Mouse (Mus musculus) CH12.LX (cell line): ENCODE measurements around the gene Perp. TPM values are rescaled to one million over a fixed set of nuclear protein-coding genes. Genes with fewer than 3 reads are reported as not detected.

Source experiments
- DNase-seq: peaks from one replicate; pipeline ENCODE4 v3.0.0-alpha.2; 2013; ENCODE audit errors: extremely low read depth
- H3K27ac ChIP-seq: 2 replicates; pipeline ENCODE4 v1.5.1; 2012; ENCODE audit warnings: low read depth, mild to moderate bottlenecking, control low read depth, moderate library complexity; ENCODE audit not compliant: insufficient read depth
- H3K27me3 ChIP-seq: replicated peaks from 2 replicates; pipeline ENCODE3; 2012; ENCODE audit warnings: inconsistent platforms
- H3K36me3 ChIP-seq, 2 experiments: replicated peaks in 1 of 2; 2 replicates each; pipeline versions ENCODE3 to v1.6.1; 2012; ENCODE audit warnings: inconsistent platforms in 1 of 2, low read length in 1 of 2, mild to moderate bottlenecking in 1 of 2, mixed read lengths in 1 of 2, moderate library complexity in 1 of 2; ENCODE audit not compliant: control insufficient read depth in 1 of 2, insufficient read depth in 1 of 2
- H3K4me1 ChIP-seq, 2 experiments: 2 replicates each; pipeline ENCODE4 v1.6.1; 2012; ENCODE audit warnings: inconsistent platforms in 1 of 2, moderate library complexity in 1 of 2; ENCODE audit not compliant: insufficient read depth in 2 of 2, control insufficient read depth in 1 of 2
- H3K4me2 ChIP-seq: 2 replicates; pipeline ENCODE4 v1.6.1; 2012; ENCODE audit warnings: low read depth, mild to moderate bottlenecking, control low read depth; ENCODE audit not compliant: poor library complexity, insufficient read depth, severe bottlenecking
- H3K4me3 ChIP-seq, 3 experiments: fragments of 150-350 bp in 1 of 3; sonication (generic) in 1 of 3; replicated peaks in 1 of 3; 2 replicates each; pipeline versions ENCODE3 to v1.5.1; 2011 to 2012; ENCODE audit warnings: low read depth in 2 of 3, low read length in 2 of 3, mild to moderate bottlenecking in 2 of 3, moderate library complexity in 2 of 3, control low read depth in 1 of 3, improper control_type of control experiment in 1 of 3, inconsistent platforms in 1 of 3, mixed read lengths in 1 of 3; ENCODE audit not compliant: poor library complexity in 1 of 3
- H3K79me2 ChIP-seq: replicated peaks from 2 replicates; pipeline ENCODE4 v1.6.1; 2012; ENCODE audit warnings: mild to moderate bottlenecking, moderate library complexity; ENCODE audit not compliant: control insufficient read depth, poor library complexity, insufficient read depth, severe bottlenecking; ENCODE audit errors: extremely low read depth
- H3K9ac ChIP-seq: 2 replicates; pipeline ENCODE4 v1.6.1; 2012; ENCODE audit warnings: low read depth, mild to moderate bottlenecking, control low read depth, moderate library complexity; ENCODE audit not compliant: insufficient read depth
- H3K9me3 ChIP-seq: replicated peaks from 2 replicates; pipeline ENCODE3; 2012; ENCODE audit warnings: low read length, inconsistent platforms, mixed read lengths
- CHD2 ChIP-seq: IDR thresholded peaks from 2 replicates; pipeline ENCODE4 v1.6.1; 2011; ENCODE audit warnings: low read length, improper control_type of control experiment
- CTCF ChIP-seq, 2 experiments: IDR thresholded peaks in 1 of 2; conservative IDR thresholded peaks in 1 of 2; 2 replicates each; pipeline ENCODE4 v1.5.1; 2011 to 2012; ENCODE audit warnings: low read depth in 2 of 2, low read length in 2 of 2, improper control_type of control experiment in 1 of 2, inconsistent platforms in 1 of 2, mild to moderate bottlenecking in 1 of 2, moderate library complexity in 1 of 2
- ELF1 ChIP-seq: IDR thresholded peaks from 2 replicates; pipeline ENCODE4 v1.6.1; 2014; ENCODE audit warnings: low read depth, mild to moderate bottlenecking, inconsistent platforms, low read length, improper control_type of control experiment
- ETS1 ChIP-seq: conservative IDR thresholded peaks from 2 replicates; pipeline ENCODE4 v1.6.1; 2012; ENCODE audit warnings: low read depth, mild to moderate bottlenecking, inconsistent platforms, low read length, improper control_type of control experiment, moderate library complexity
- HCFC1 ChIP-seq: IDR thresholded peaks from 2 replicates; pipeline ENCODE4 v1.6.1; 2012; ENCODE audit warnings: low read depth, mild to moderate bottlenecking, inconsistent platforms, low read length, improper control_type of control experiment
- JUND ChIP-seq: conservative IDR thresholded peaks from 2 replicates; pipeline ENCODE4 v1.6.1; 2011; ENCODE audit warnings: low read depth, low read length, improper control_type of control experiment
- KAT2A ChIP-seq: IDR thresholded peaks from 2 replicates; pipeline ENCODE4 v1.6.1; 2012; ENCODE audit warnings: low read length, improper control_type of control experiment, inconsistent platforms; ENCODE audit not compliant: insufficient replicate concordance
- MAZ ChIP-seq: IDR thresholded peaks from 2 replicates; pipeline ENCODE4 v1.6.1; 2012; ENCODE audit warnings: low read depth, mild to moderate bottlenecking, inconsistent platforms, low read length, improper control_type of control experiment, moderate library complexity
- MEF2A ChIP-seq: IDR thresholded peaks from 2 replicates; pipeline ENCODE4 v1.6.1; 2014; ENCODE audit warnings: low read depth, mild to moderate bottlenecking, inconsistent platforms, low read length, improper control_type of control experiment, borderline replicate concordance
- MXI1 ChIP-seq: IDR thresholded peaks from 2 replicates; pipeline ENCODE4 v1.6.1; 2011; ENCODE audit warnings: mild to moderate bottlenecking, low read depth, low read length, improper control_type of control experiment
- NELFE ChIP-seq: IDR thresholded peaks from 2 replicates; pipeline ENCODE4 v1.6.1; 2011; ENCODE audit warnings: low read depth, low read length, improper control_type of control experiment
- POLR2A ChIP-seq: IDR thresholded peaks from 2 replicates; pipeline ENCODE4 v1.6.1; 2011; ENCODE audit warnings: low read depth, mild to moderate bottlenecking, improper control_type of control experiment, low read length
- POLR2AphosphoS2 ChIP-seq: IDR thresholded peaks from 2 replicates; pipeline ENCODE4 v1.6.1; 2011; ENCODE audit warnings: low read depth, low read length, improper control_type of control experiment
- RAD21 ChIP-seq: IDR thresholded peaks from 2 replicates; pipeline ENCODE4 v1.6.1; 2011; ENCODE audit warnings: low read depth, mild to moderate bottlenecking, low read length, improper control_type of control experiment, moderate library complexity
- SMC3 ChIP-seq: IDR thresholded peaks from 2 replicates; pipeline ENCODE4 v1.6.1; 2011; ENCODE audit warnings: low read depth, low read length, improper control_type of control experiment
- TCF12 ChIP-seq: IDR thresholded peaks from 2 replicates; pipeline ENCODE4 v1.6.1; 2014; ENCODE audit warnings: low read depth, mild to moderate bottlenecking, inconsistent platforms, low read length, improper control_type of control experiment
- USF2 ChIP-seq: conservative IDR thresholded peaks from 2 replicates; pipeline ENCODE4 v1.6.1; 2011; ENCODE audit warnings: low read depth, low read length, improper control_type of control experiment
- ZKSCAN1 ChIP-seq: IDR thresholded peaks from 2 replicates; pipeline ENCODE4 v1.6.1; 2012; ENCODE audit warnings: low read depth, inconsistent platforms, low read length, improper control_type of control experiment, borderline replicate concordance
- ZMIZ1 ChIP-seq: IDR thresholded peaks from 2 replicates; pipeline ENCODE4 v1.6.1; 2012; ENCODE audit warnings: low read depth, mild to moderate bottlenecking, inconsistent platforms, low read length, improper control_type of control experiment
- dilution Hi-C: fragments of 300-500 bp; cut with MboI; formaldehyde crosslinking; loops from 2 replicates; pipeline ENCODE4 v1.14.3; 2020; ENCODE audit warnings: low sequenced_read_pairs; ENCODE audit not compliant: extremely low pct_unique_long_range_greater_than_20kb, extremely low pct_ligation_motif_present
- in situ Hi-C: fragments of 300-500 bp; cut with MboI; formaldehyde crosslinking; loops from 3 replicates; pipeline ENCODE4 v1.14.3; 2019; ENCODE audit warnings: low sequenced_read_pairs, low pct_ligation_motif_present, low pct_unique_long_range_greater_than_20kb, mixed read lengths
- polyA plus RNA-seq: library from polyadenylated mRNA; unstranded; fragments of >175 nt; gene quantifications from 2 replicates; pipeline ENCODE4 v1.2.1, GENCODE M21; 2012; ENCODE audit warnings: low read depth; ENCODE audit not compliant: insufficient read length
- total RNA-seq, 2 experiments: library from RNA; depleted of rRNA; stranded (reverse); fragments of 300-350 nt in 1 of 2; fragments of >200 nt in 1 of 2; gene quantifications; 2 replicates each; pipeline ENCODE4 v1.2.3; 2012 to 2014

Perp gene
- total and polyA plus RNA-seq, 3 experiments, result 0.51 TPM; not detected in 2

DNA sequence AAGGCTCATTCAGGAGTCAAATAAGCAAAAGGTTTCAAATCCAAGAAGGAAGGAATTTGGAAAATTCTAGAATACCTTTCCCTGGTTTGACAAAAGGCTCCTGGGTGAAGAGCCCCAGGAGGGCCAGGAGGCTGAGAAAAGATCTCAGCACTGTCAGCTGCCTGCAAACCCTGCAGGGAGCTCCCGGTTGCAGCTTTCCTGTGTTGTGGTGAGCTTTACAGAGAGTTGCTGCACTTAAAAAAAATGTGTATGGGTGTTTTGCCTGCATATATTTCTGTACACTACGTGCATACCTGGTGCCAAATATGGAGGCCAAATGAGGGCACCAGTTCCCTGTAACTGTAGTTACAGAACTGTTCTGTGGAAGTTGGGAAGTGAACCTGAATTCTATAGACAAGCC lies 16.9 kb upstream of the Perp start:
- peaks cover 0 to 7% of the 10 kb centered on the region in 2 experiments; a peak in 3 of 4 replicates for H3K4me1 ChIP-seq
- no peaks in the 10 kb centered on the region for H3K36me3 ChIP-seq
- no peaks in the 10 kb centered on the region for H3K9me3 ChIP-seq
- no peak overlapping the region for H3K4me3 ChIP-seq
- dilution Hi-C loops (no loop called here), in situ Hi-C loops (loop anchor here (5.0 kb wide), 1 partner anchor 69 kb away; no protein-coding TSS in a partner anchor)
- no peak overlapping the region for H3K27ac ChIP-seq
- DNase-seq, result no peak
- TF ChIP-seq MAZ (no peak), MXI1 (no peak), NELFE (no peak), CTCF (conservative IDR thresholded peaks at IDR 0.05 in 1 of 2, IDR thresholded peaks at IDR 0.05 in 1 of 2; ENCODE audit: low read depth in 2 of 2, low read length in 2 of 2) (no peak), KAT2A (no peak), USF2 (no peak)
- H3K79me2 ChIP-seq, result no peaks in the 10 kb centered on the region
- H3K27me3 ChIP-seq, result no peaks in the 10 kb centered on the region
- no peak overlapping the region for H3K9ac ChIP-seq
- no peak overlapping the region for H3K4me2 ChIP-seq

DNA sequence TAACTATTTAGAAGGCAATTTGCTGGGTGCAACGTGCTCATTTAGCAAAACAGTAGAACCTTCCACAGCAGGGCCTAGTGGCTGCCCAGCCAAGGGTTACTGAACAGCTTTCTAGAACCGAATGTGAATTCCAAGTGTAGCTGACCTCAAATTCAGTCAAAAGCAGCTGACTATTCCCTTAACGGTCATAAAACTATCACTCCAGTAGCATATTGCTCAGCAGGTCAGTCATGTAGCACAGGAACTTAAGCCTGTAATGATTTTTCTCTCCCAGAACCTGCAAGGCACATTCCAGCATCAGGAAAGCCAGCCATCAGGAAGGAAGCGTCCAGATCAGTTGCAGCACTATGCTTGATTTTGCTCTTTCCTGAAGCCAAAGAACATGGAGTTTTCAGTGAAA lies 14.5 kb upstream of the Perp start:
- no peak overlapping the region for H3K9ac ChIP-seq
- H3K79me2 ChIP-seq, result no peaks in the 10 kb centered on the region
- no peaks in the 10 kb centered on the region for H3K9me3 ChIP-seq
- TF ChIP-seq ETS1 (no peak), CTCF (conservative IDR thresholded peaks at IDR 0.05 in 1 of 2, IDR thresholded peaks at IDR 0.05 in 1 of 2; ENCODE audit: low read depth in 2 of 2, low read length in 2 of 2) (no peak), TCF12 (no peak), ZMIZ1 (no peak), CHD2 (no peak), USF2 (no peak), MEF2A (no peak), RAD21 (no peak), ELF1 (no peak), POLR2AphosphoS2 (no peak), SMC3 (no peak), JUND (no peak), MAZ (no peak), NELFE (no peak), HCFC1 (no peak), POLR2A (no peak), ZKSCAN1 (no peak)
- dilution Hi-C loops (no loop called here), in situ Hi-C loops (no loop called here)
- H3K4me3 ChIP-seq, result no peak overlapping the region
- no peak overlapping the region for H3K27ac ChIP-seq
- DNase-seq, result no peak
- H3K36me3 ChIP-seq, result no peaks in the 10 kb centered on the region
- H3K4me1 ChIP-seq, result peaks cover 0 to 7% of the 10 kb centered on the region in 2 experiments; a peak in 3 of 4 replicates
- H3K4me2 ChIP-seq, result no peak overlapping the region
- H3K27me3 ChIP-seq, result no peaks in the 10 kb centered on the region
